Mouse (Mus musculus): ENCODE measurements around the gene Acap2. TPM values are rescaled to one million over a fixed set of nuclear protein-coding genes. Genes with fewer than 3 reads are reported as not detected.

The Acap2 gene
- polyA plus RNA-seq, 1 experiment from 2014 or later = 26.3 TPM

GRCm38 (mm10) chr16:31188270-31188669 is 12.8 kb downstream of the Acap2 start:
- ATAC-seq (ENCODE audit: low read depth) (no peak), DNase-seq (ENCODE audit: low spot score) (no peak)
- H3K27me3 ChIP-seq (replicated peaks; ENCODE audit: control insufficient read depth, insufficient read depth, low read length) = no peaks in the 10 kb centered on the region
- no peak overlapping the region for H3K4me2 ChIP-seq (ENCODE audit: low read depth, low read length)
- no peaks in the 10 kb centered on the region for H3K36me3 ChIP-seq (ENCODE audit: control insufficient read depth, insufficient read depth, low read length)
- peaks cover 25% of the 10 kb centered on the region for H3K4me1 ChIP-seq (ENCODE audit: control insufficient read depth, insufficient read depth, low read length)
- no peak overlapping the region for H3K4me3 ChIP-seq (ENCODE audit: low read depth, low read length)
- H3K9me3 ChIP-seq (ENCODE audit: control insufficient read depth, low read length) = no peaks in the 10 kb centered on the region
- H3K27ac ChIP-seq (replicated peaks; ENCODE audit: low read depth, low read length) = no peak overlapping the region
- WGBS = 73% methylated on average over 6 of the region's 6 CpGs
- no peak overlapping the region for H3K9ac ChIP-seq (ENCODE audit: low read depth, low read length)

- no peak for ATAC-seq (ENCODE audit: low read depth)
- 68% methylated on average over 1 of the region's 1 CpGs for WGBS
Observed at GRCm38 (mm10) chr16:31187192-31187591, 13.9 kb downstream of the Acap2 start.

GRCm38 (mm10) chr16:31185757-31186156 is 15.3 kb downstream of the Acap2 start:
- peaks cover 25% of the 10 kb centered on the region for H3K4me1 ChIP-seq (ENCODE audit: control insufficient read depth, insufficient read depth, low read length)
- no peak overlapping the region for H3K27ac ChIP-seq (replicated peaks; ENCODE audit: low read depth, low read length)
- DNase-seq (ENCODE audit: low spot score) (no peak), ATAC-seq (ENCODE audit: low read depth) (no peak)
- H3K4me3 ChIP-seq (ENCODE audit: low read depth, low read length) = no peak overlapping the region
- no peak overlapping the region for H3K4me2 ChIP-seq (ENCODE audit: low read depth, low read length)
- no peaks in the 10 kb centered on the region for H3K27me3 ChIP-seq (replicated peaks; ENCODE audit: control insufficient read depth, insufficient read depth, low read length)
- H3K9me3 ChIP-seq (ENCODE audit: control insufficient read depth, low read length) = no peaks in the 10 kb centered on the region
- WGBS = 83% methylated on average over 2 of the region's 2 CpGs
- H3K9ac ChIP-seq (ENCODE audit: low read depth, low read length) = no peak overlapping the region
- no peaks in the 10 kb centered on the region for H3K36me3 ChIP-seq (ENCODE audit: control insufficient read depth, insufficient read depth, low read length)

More at GRCm38 (mm10) chr16:31187192-31187591, 13.9 kb downstream of the Acap2 start:
- Histone ChIP-seq H3K4me1 (ENCODE audit: control insufficient read depth, insufficient read depth, low read length) (peaks cover 27% of the 10 kb centered on the region), H3K9me3 (ENCODE audit: control insufficient read depth, low read length) (no peaks in the 10 kb centered on the region), H3K4me3 (ENCODE audit: low read depth, low read length) (no peak overlapping the region), H3K36me3 (ENCODE audit: control insufficient read depth, insufficient read depth, low read length) (no peaks in the 10 kb centered on the region), H3K27ac (replicated peaks; ENCODE audit: low read depth, low read length) (no peak overlapping the region), H3K4me2 (ENCODE audit: low read depth, low read length) (no peak overlapping the region), H3K9ac (ENCODE audit: low read depth, low read length) (no peak overlapping the region), H3K27me3 (replicated peaks; ENCODE audit: control insufficient read depth, insufficient read depth, low read length) (no peaks in the 10 kb centered on the region)
- no peak for DNase-seq (ENCODE audit: low spot score)

GRCm38 (mm10) chr16:31184727-31185126 is 16.3 kb downstream of the Acap2 start:
- Histone ChIP-seq H3K4me2 (ENCODE audit: low read depth, low read length) (no peak overlapping the region), H3K27ac (replicated peaks; ENCODE audit: low read depth, low read length) (no peak overlapping the region), H3K9ac (ENCODE audit: low read depth, low read length) (no peak overlapping the region), H3K36me3 (ENCODE audit: control insufficient read depth, insufficient read depth, low read length) (no peaks in the 10 kb centered on the region), H3K4me3 (ENCODE audit: low read depth, low read length) (no peak overlapping the region), H3K27me3 (replicated peaks; ENCODE audit: control insufficient read depth, insufficient read depth, low read length) (no peaks in the 10 kb centered on the region), H3K9me3 (ENCODE audit: control insufficient read depth, low read length) (no peaks in the 10 kb centered on the region), H3K4me1 (ENCODE audit: control insufficient read depth, insufficient read depth, low read length) (peaks cover 25% of the 10 kb centered on the region)
- no peak for ATAC-seq (ENCODE audit: low read depth)
- WGBS = 61% methylated on average over 4 of the region's 4 CpGs
- DNase-seq (ENCODE audit: low spot score) = no peak

GRCm38 (mm10) chr16:31182576-31182975 is 18.5 kb downstream of the Acap2 start:
- no peaks in the 10 kb centered on the region for H3K36me3 ChIP-seq (ENCODE audit: control insufficient read depth, insufficient read depth, low read length)
- no peak overlapping the region for H3K4me3 ChIP-seq (ENCODE audit: low read depth, low read length)
- H3K9me3 ChIP-seq (ENCODE audit: control insufficient read depth, low read length) = no peaks in the 10 kb centered on the region
- ATAC-seq (ENCODE audit: low read depth) = no peak
- H3K4me1 ChIP-seq (ENCODE audit: control insufficient read depth, insufficient read depth, low read length) = peaks cover 26% of the 10 kb centered on the region; the same call in 1 of the 2 replicates
- 68% methylated on average over 9 of the region's 9 CpGs for WGBS
- H3K27me3 ChIP-seq (replicated peaks; ENCODE audit: control insufficient read depth, insufficient read depth, low read length) = no peaks in the 10 kb centered on the region
- H3K4me2 ChIP-seq (ENCODE audit: low read depth, low read length) = no peak overlapping the region
- no peak overlapping the region for H3K9ac ChIP-seq (ENCODE audit: low read depth, low read length)
- 0 out of 2 replicates have a peak overlapping the region, but pooled peaks have one; percentile 18 for H3K27ac ChIP-seq (replicated peaks; ENCODE audit: low read depth, low read length)
- DNase-seq (ENCODE audit: low spot score) = no peak

GRCm38 (mm10) chr16:31180843-31181242 is 20.2 kb downstream of the Acap2 start:
- Histone ChIP-seq H3K27me3 (replicated peaks; ENCODE audit: control insufficient read depth, insufficient read depth, low read length) (no peaks in the 10 kb centered on the region), H3K27ac (replicated peaks; ENCODE audit: low read depth, low read length) (no peak overlapping the region), H3K9ac (ENCODE audit: low read depth, low read length) (no peak overlapping the region), H3K36me3 (ENCODE audit: control insufficient read depth, insufficient read depth, low read length) (no peaks in the 10 kb centered on the region), H3K4me1 (ENCODE audit: control insufficient read depth, insufficient read depth, low read length) (peaks cover 33% of the 10 kb centered on the region; the same call in 1 of the 2 replicates), H3K9me3 (ENCODE audit: control insufficient read depth, low read length) (no peaks in the 10 kb centered on the region), H3K4me3 (ENCODE audit: low read depth, low read length) (no peak overlapping the region), H3K4me2 (ENCODE audit: low read depth, low read length) (no peak overlapping the region)
- ATAC-seq (ENCODE audit: low read depth) (no peak), DNase-seq (ENCODE audit: low spot score) (no peak)
- 68% methylated on average over 8 of the region's 8 CpGs for WGBS

- Histone ChIP-seq H3K36me3 (ENCODE audit: control insufficient read depth, insufficient read depth, low read length) (no peaks in the 10 kb centered on the region), H3K9me3 (ENCODE audit: control insufficient read depth, low read length) (no peaks in the 10 kb centered on the region), H3K9ac (ENCODE audit: low read depth, low read length) (no peak overlapping the region), H3K4me2 (ENCODE audit: low read depth, low read length) (no peak overlapping the region), H3K27me3 (replicated peaks; ENCODE audit: control insufficient read depth, insufficient read depth, low read length) (no peaks in the 10 kb centered on the region), H3K4me1 (ENCODE audit: control insufficient read depth, insufficient read depth, low read length) (peaks cover 38% of the 10 kb centered on the region; the same call in 1 of the 2 replicates), H3K4me3 (ENCODE audit: low read depth, low read length) (no peak overlapping the region), H3K27ac (replicated peaks; ENCODE audit: low read depth, low read length) (no peak overlapping the region)
- no peak for DNase-seq (ENCODE audit: low spot score)
- 75% methylated on average over 5 of the region's 5 CpGs for WGBS
- no peak for ATAC-seq (ENCODE audit: low read depth)
Observed at GRCm38 (mm10) chr16:31179384-31179783, 21.7 kb downstream of the Acap2 start.

GRCm38 (mm10) chr16:31174880-31175638 is 26.0 kb downstream of the Acap2 start:
- Histone ChIP-seq H3K4me1 (ENCODE audit: control insufficient read depth, insufficient read depth, low read length) (peaks cover 20% of the 10 kb centered on the region; the same call in 1 of the 2 replicates), H3K4me3 (ENCODE audit: low read depth, low read length) (no peak overlapping the region), H3K9me3 (ENCODE audit: control insufficient read depth, low read length) (no peaks in the 10 kb centered on the region), H3K9ac (ENCODE audit: low read depth, low read length) (no peak overlapping the region), H3K36me3 (ENCODE audit: control insufficient read depth, insufficient read depth, low read length) (no peaks in the 10 kb centered on the region), H3K4me2 (ENCODE audit: low read depth, low read length) (no peak overlapping the region), H3K27ac (replicated peaks; ENCODE audit: low read depth, low read length) (no peak overlapping the region), H3K27me3 (replicated peaks; ENCODE audit: control insufficient read depth, insufficient read depth, low read length) (no peaks in the 10 kb centered on the region)
- DNase-seq (ENCODE audit: low spot score) (no peak), ATAC-seq (ENCODE audit: low read depth) (no peak)
- 74% methylated on average over 9 of the region's 9 CpGs for WGBS

GRCm38 (mm10) chr16:31172229-31172628 is 28.8 kb downstream of the Acap2 start:
- Histone ChIP-seq H3K9me3 (ENCODE audit: control insufficient read depth, low read length) (no peaks in the 10 kb centered on the region), H3K36me3 (ENCODE audit: control insufficient read depth, insufficient read depth, low read length) (no peaks in the 10 kb centered on the region), H3K4me3 (ENCODE audit: low read depth, low read length) (no peak overlapping the region), H3K4me2 (ENCODE audit: low read depth, low read length) (no peak overlapping the region), H3K27me3 (replicated peaks; ENCODE audit: control insufficient read depth, insufficient read depth, low read length) (no peaks in the 10 kb centered on the region), H3K4me1 (ENCODE audit: control insufficient read depth, insufficient read depth, low read length) (peaks cover 15% of the 10 kb centered on the region; the same call in 1 of the 2 replicates), H3K27ac (replicated peaks; ENCODE audit: low read depth, low read length) (no peak overlapping the region), H3K9ac (ENCODE audit: low read depth, low read length) (no peak overlapping the region)
- DNase-seq (ENCODE audit: low spot score) = no peak
- ATAC-seq (ENCODE audit: low read depth) = no peak
- 93% methylated on average over 3 of the region's 3 CpGs for WGBS
